Mouse (Mus musculus) embryonic fibroblast, embryonic 13.5 days (primary cell): Measurements from ENCODE around the gene Pbld1. TPM values are rescaled to one million over a fixed set of nuclear protein-coding genes. Genes with fewer than 3 reads are reported as not detected.

Experiments used
- H3K27ac ChIP-seq: 2 replicates; pipeline ENCODE4 v1.5.1; 2012; ENCODE audit warnings: low read length, control low read depth, inconsistent platforms; ENCODE audit not compliant: insufficient read depth
- H3K4me1 ChIP-seq: 2 replicates; pipeline ENCODE4 v1.6.1; 2011; ENCODE audit warnings: low read length; ENCODE audit not compliant: control insufficient read depth, insufficient read depth
- H3K4me3 ChIP-seq: 2 replicates; pipeline ENCODE4 v1.5.1; 2011; ENCODE audit warnings: mild to moderate bottlenecking, control low read depth, low read length; ENCODE audit not compliant: insufficient read depth
- CTCF ChIP-seq: IDR thresholded peaks from 2 replicates; pipeline ENCODE4 v1.5.1; 2011; ENCODE audit warnings: mild to moderate bottlenecking, control low read depth, low read length, moderate library complexity, borderline replicate concordance; ENCODE audit not compliant: insufficient read depth
- POLR2A ChIP-seq: IDR thresholded peaks from 2 replicates; pipeline ENCODE4 v1.6.1; 2011; ENCODE audit warnings: low read depth, mild to moderate bottlenecking, control low read depth, low read length, moderate library complexity
- polyA plus RNA-seq: library from polyadenylated mRNA; stranded (reverse); fragments of >200 nt; gene quantifications from 2 replicates; pipeline ENCODE4 v1.2.4, GENCODE M21; 2011; ENCODE audit warnings: low read depth; ENCODE audit not compliant: missing spikeins, insufficient read length

Gene Pbld1
- polyA plus RNA-seq, 1 experiment = 0.42 TPM

- no peak for TF ChIP-seq POLR2A
- TF ChIP-seq CTCF = no peak
- H3K4me3 ChIP-seq = no peak overlapping the region
- no peaks in the 10 kb centered on the region for H3K4me1 ChIP-seq
- no peak overlapping the region for H3K27ac ChIP-seq
Measured at GRCm38 (mm10) chr10:63089103-63089757, 29.3 kb downstream of the Pbld1 start.

- no peaks in the 10 kb centered on the region for H3K4me1 ChIP-seq
- no peak overlapping the region for H3K4me3 ChIP-seq
- TF ChIP-seq POLR2A = no peak
- TF ChIP-seq CTCF = no peak
- H3K27ac ChIP-seq = no peak overlapping the region
Measured at GRCm38 (mm10) chr10:63089758-63090571, 30.0 kb downstream of the Pbld1 start.

DNA sequence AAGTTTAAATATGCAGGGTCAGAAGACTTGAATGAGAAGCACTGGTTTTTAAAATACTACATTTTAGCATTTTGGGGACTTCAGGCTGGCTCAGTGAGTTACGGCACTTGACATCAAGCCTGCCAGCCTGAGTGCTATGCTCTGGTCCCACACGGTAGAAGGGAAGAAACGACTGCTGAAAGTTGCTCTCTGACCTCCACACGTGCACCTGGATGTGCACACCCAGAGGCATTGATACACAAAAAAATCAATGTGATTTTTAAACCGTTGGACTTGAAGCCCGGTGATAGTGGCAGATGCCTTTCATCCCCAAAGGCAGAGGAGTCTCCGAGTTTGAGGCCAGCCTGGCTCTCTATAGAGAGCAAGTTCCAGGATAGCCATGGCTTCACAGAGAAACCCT is 32.0 kb downstream of the Pbld1 start:
- no peaks in the 10 kb centered on the region for H3K4me1 ChIP-seq
- no peak for TF ChIP-seq POLR2A
- no peak for TF ChIP-seq CTCF
- no peak overlapping the region for H3K27ac ChIP-seq
- H3K4me3 ChIP-seq = no peak overlapping the region

DNA sequence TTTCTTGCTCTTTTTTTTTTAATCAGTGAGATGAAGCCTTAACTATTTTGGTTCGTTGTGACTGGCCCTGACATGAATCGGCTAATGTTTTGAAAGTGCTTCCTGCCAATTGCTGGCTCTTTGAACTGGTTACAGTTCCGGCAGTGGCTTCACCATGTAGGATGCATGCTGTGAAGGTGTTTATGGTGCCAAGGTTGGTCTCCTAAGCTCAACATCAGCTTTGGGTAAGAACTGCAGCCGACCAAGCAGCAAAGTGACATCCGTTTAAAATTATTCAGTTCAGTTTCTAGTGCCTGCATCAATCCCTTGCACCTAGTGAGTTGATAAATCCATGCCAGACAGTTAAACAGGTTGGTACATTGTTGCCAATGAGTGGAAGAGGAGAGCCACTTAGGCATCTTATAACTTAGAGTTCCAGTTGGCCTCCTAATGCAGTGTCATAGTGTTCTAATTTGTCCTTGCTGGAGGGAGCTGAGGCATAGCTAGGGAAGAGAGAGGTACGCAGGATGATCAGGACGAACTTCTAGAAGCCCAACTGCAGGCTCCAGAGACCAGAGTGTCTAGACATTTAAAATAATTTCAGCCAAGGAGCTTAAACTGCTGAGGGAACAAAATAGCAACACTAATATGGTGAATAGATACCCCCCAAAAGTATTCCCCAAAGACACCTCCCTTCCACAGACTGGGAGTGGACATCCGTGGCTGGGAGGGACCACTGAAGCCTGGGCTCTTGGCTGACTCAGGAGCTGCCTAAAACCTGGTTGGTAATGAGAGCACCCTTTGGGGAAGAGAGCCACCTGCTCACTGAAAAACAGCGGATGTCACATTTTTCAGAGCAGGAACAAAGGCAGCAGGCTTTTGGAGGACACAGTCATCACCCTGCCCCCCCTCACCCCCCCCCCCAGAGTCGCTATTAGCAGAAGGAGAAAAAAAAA is 32.9 kb downstream of the Pbld1 start:
- no peak overlapping the region for H3K27ac ChIP-seq
- TF ChIP-seq CTCF (no peak), POLR2A (no peak)
- H3K4me1 ChIP-seq = no peaks in the 10 kb centered on the region
- no peak overlapping the region for H3K4me3 ChIP-seq

GRCm38 (mm10) chr10:63096757-63097156 is 36.8 kb downstream of the Pbld1 start:
- Histone ChIP-seq H3K27ac (no peak overlapping the region), H3K4me1 (no peaks in the 10 kb centered on the region), H3K4me3 (no peak overlapping the region)
- TF ChIP-seq POLR2A (no peak), CTCF (no peak)

GRCm38 (mm10) chr10:63098191-63098590 is 38.2 kb downstream of the Pbld1 start:
- no peak overlapping the region for H3K27ac ChIP-seq
- no peaks in the 10 kb centered on the region for H3K4me1 ChIP-seq
- no peak overlapping the region for H3K4me3 ChIP-seq
- TF ChIP-seq POLR2A (no peak), CTCF (no peak)

- TF ChIP-seq POLR2A = no peak
- no peak for TF ChIP-seq CTCF
- H3K27ac ChIP-seq = no peak within 1 kb of the TSS
- H3K4me1 ChIP-seq = no peaks in the 10 kb centered on the region
- peak within 1 kb of the TSS; percentile 32 for H3K4me3 ChIP-seq
Measured at GRCm38 (mm10) chr10:63099521-63099920, 39.6 kb downstream of the Pbld1 start, which contains the start of gene Atoh7. Atoh7 (plus strand) TSS chr10:63099651.

- TF ChIP-seq CTCF (no peak), POLR2A (no peak)
Measured at GRCm38 (mm10) chr10:63099941-63100562, 40.1 kb downstream of the Pbld1 start.

DNA sequence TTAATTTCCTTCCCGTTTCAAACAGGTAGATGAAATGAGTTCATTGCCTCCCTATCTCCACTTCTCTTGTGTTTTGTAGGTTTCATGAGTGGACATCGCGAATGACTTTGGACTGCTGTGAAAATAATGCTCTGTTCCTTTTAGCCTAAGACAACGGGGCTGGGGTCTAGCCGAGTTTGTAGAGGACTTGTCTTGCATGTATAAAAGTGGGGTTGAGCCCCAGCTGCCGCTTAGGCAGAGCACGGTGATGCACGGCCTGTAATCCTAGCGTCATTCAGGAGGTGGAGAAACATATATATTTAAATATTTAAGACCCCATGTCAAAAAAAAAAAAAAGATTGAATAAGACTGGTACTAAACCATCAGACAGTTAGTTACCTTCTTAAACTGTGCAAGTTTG is 40.7 kb downstream of the Pbld1 start:
- H3K27ac ChIP-seq = no peak overlapping the region
- no peaks in the 10 kb centered on the region for H3K4me1 ChIP-seq
- TF ChIP-seq POLR2A (no peak), CTCF (no peak)
- H3K4me3 ChIP-seq = peak overlapping the region; percentile 23

More at GRCm38 (mm10) chr10:63099941-63100562, 40.1 kb downstream of the Pbld1 start:
- no peaks in the 10 kb centered on the region for H3K4me1 ChIP-seq
- no peak overlapping the region for H3K27ac ChIP-seq
- H3K4me3 ChIP-seq = peak overlapping the region; percentile 32
